Mouse (Mus musculus): Measurements from ENCODE around the gene Kalrn. TPM values are rescaled to one million over a fixed set of nuclear protein-coding genes. Genes with fewer than 3 reads are reported as not detected.

The Kalrn gene
- 1 to 10 TPM; 2.0 to 2.1 TPM for total RNA-seq (2023)

DNA sequence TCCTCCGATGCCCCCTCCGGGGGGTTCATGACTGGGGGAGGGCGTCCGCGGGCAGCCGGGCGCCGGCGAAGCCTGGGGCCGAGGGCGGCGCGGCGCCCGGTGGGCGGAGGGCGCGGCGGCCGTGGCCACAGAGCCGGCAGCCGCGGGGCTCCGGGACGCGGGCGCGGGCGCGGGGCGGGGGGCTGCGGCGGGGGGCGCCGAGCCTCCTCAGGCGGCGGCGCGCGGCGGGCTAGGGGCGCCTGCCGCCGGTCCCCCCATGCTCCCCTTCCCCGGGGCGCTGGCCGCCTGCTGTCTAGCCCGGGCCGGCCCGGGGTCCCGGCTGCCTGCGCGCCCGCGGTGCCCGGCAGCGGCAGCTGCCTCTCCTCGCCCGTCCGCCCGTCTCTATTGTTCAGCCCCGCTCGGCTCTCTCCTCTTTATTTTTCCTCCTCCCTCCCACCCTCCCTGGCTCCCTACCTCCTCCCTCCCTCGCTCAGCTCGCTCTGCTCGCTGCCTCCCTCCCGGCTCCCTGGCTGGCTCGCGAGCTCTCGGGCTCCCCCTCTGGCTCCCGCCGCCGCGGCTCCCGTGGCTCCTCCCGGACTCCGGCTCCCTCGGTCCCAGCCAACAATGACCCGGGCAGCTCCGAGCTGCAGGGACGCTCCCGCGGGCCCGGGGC lies at the start of gene Kalrn:
TSS of gene Kalrn (minus strand) at position 382 of the 652 bp plus-strand sequence.

DNA sequence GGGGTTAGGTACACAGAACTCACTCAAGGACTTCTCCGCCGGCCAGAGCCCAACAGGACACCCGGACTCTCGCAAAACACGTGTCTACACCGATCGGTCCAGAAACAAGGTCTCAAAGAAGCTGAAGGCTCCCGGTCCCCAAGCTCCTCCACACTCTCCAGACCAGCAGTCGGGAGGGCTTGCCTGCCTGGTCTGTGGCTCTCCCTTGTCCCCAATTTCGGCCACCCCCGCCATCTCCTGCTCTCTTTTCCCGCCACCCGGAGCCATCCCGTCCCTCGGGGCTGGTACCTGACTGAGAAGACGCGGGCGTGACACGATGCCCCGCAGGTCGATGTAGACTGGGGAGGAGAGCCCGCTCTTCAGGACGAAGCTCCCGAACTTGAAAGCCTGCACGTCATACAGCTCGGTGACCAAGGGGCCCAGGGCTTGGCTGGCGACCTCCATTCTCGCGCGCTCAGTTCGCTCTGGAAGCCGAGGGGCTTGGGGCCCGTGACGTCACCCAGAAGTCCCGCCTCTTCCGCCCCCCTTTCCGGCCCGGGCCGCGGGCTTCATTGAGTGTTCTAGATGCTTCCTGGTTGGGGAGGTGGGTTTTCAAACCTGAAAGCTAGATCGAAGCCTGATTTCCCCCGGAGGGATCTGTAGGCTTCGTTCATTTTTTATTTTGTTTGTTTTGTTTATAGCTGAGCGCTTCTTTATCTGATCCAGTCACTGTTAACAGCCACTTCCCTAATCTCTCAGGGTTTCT lies 606.6 kb downstream of the Kalrn start, which contains the start of gene Umps:
TSS of gene Umps (minus strand) at position 501 of the 745 bp plus-strand sequence.

Other genes starting within 250 kb of the Kalrn start
- not detected for gene Ropn1, start 76.4 kb upstream of the Kalrn start, total RNA-seq (2023)
- 1 to 10 TPM; 4.0 to 4.1 TPM for gene Ccdc14, start 117.1 kb upstream of the Kalrn start, total RNA-seq (2023)
- gene Mylk, start 171.7 kb upstream of the Kalrn start, total RNA-seq (2023): not detected

Data from T-cell, adult 66 days (primary cell).